Mouse (Mus musculus) lung, postnatal 10 days (tissue): ENCODE data around the gene Adssl1.
A peak's percentile ranks its signal among the peaks of the same experiment; 100 is the strongest.

Source experiments
- DNase-seq: peaks from one replicate; pipeline ENCODE4 v3.0.0; 2021

Gene Adssl1

DNA sequence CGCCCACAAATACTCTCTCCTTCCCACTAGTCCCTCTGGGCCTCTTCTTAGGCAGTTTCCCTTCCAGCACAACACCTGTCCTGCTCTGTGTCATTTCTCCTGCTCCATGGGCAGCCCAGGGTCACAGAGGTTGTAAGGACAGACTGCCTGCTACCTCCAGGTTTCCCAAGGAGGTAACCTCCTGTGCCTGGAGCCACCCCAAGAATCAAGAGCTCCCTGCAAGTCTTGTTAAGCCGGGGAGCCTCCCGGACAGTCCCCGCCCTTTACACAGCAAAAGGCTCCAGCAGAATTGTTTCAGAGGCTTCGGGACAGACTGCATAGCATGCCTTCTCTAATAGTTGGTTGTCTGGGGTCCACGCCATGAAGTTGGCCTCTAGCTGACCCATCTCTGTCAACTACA is 6.6 kb downstream of the Adssl1 start:
- DNase-seq, result no peak

DNA sequence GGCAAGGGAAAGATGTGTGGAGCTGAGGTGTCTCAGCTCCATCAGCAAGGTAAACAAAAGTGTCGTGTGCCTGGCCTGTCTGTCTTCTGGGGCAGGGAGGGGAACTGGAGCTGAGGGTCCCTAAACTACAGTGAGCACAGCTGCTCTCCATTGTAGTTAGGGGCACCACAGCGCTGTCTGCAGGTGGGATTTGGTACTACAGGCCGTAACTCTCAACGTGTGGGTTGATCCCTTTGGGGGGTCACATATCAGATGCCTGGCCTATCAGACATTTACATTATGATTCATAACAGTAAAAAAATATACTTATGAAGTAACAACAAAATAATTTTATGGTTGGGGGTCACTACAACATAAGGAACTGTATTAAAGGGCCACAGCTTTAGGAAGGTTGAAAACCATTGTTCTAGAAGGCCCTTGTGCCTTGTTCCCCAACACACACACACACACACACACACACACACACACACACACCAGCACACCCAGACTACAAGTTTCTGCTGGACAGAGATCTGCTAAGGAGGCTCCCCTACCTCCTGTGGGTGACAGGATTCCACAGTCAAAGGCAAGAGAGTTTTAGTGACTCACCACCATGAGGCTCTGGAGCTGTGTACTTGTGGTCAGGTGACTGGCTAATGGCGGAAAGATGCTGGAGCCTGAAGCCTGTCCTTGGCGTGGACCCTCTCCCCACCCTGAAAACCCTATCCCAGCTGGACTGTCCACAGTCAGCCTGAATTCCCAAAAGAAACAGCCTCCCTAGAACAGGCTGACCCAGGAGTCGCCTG is 7.4 kb downstream of the Adssl1 start:
- no peak for DNase-seq

DNA sequence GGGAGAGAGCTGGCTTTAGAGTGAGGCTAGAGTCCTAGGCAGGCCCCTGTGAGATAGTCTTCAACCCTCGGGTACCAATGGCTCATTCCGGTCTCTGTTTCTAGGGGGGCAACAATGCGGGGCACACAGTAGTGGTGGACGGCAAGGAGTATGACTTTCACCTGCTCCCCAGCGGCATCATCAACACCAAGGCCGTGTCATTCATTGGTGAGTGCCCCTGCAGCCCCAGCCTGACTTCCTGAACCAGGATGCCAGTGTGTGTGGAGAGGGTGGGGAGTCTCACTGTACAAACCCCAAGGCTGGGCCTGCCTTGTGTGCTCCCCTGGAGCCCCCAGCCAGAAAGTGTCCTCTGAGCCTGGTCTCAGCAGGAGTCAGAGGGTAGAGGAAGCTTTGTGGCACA is 8.4 kb downstream of the Adssl1 start:
- DNase-seq, result no peak

DNA sequence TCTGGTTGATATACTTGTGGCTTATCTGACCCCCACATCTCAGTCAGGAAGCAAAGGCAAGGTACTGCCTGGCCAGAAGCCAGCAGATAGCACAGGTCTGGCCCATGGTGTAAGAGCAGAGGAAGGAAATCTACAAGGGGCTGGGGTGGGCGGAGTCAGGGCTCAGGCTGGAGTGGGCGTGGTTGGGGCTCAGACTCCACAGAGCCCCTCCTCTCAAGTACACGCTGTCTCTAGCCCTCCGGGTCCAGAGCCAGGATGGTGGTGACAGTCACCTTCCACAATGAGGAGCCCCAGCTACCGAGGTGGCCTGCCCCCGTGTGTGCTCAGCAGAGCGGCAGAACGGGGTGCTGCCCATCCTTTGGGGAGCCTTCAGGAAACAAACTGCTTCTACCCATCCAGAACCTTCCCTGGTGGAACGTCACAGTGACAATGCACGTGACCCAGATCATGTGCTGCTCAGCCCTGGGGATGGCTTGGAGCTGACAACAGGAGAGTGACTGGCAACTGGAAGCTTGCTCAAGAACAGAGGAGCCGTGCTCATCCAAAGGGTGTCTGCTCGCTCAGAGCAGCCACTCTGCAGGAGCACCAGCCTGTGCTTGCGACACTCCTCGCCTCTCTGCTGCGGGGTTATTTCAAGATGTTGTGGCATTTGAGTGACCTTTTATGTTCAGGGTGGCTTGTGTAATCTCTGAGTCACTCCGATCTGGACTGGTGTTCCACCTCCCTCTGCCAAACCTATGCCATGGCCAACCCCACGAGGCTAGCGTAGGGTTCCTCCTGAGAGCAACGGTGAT is 9.3 kb downstream of the Adssl1 start:
- DNase-seq, result peak; percentile 83

DNA sequence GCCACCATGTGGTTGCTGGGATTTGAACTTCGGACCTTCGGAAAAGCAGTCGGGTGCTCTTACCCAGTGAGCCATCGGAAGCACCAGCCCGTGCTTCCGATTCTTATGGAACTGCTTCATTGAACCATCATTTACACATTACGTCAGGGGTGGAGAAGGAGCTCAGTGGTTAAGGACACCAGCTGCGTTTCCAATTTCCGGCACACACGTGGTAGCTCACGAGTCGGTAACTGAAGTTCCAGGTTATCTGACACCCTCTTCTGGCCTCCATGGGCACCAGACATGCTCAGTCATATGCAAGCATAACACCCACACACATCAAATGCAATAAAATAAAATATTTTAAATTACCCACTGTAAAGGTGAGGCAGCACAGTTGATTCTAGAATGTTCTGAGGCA is 10.2 kb downstream of the Adssl1 start:
- no peak for DNase-seq

DNA sequence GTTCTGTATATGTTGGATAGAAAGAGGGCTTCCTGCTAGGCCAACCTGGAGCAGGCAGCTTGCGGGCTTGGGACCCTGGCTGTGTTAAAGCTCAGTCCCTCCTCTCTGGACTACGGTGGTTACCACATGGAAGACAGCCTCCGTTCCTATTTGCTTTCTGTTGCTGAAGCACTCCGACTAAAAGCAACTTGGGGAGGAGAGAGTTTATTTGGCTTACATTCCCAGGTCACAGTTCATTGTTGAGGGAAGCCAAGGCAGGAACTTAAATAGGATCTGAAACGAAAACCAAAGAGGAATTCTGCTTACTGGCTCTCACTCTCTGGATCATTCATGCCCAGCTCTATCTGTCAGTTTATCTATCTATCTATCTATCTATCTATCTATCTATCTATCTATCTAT is 11.0 kb downstream of the Adssl1 start:
- DNase-seq, result no peak

DNA sequence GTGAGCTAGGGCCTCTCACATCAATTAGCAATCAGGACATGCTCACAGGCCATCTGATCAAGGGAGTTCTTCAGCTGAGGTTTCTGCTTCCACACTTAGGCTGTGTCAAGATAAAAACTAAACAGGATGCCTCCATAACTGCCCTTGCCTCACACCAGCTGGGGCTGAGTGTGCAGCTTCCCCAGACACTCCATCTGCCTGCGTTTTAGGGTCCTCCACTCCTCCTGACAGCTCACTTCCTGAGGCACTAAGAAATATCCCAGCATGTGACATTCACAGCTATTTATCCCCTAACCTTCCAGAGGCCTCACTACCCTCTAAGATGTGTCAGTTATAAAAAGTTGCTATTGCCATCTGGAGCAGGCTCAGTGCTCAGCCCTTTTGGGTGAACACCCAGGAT is 11.6 kb downstream of the Adssl1 start:
- DNase-seq, result no peak

DNA sequence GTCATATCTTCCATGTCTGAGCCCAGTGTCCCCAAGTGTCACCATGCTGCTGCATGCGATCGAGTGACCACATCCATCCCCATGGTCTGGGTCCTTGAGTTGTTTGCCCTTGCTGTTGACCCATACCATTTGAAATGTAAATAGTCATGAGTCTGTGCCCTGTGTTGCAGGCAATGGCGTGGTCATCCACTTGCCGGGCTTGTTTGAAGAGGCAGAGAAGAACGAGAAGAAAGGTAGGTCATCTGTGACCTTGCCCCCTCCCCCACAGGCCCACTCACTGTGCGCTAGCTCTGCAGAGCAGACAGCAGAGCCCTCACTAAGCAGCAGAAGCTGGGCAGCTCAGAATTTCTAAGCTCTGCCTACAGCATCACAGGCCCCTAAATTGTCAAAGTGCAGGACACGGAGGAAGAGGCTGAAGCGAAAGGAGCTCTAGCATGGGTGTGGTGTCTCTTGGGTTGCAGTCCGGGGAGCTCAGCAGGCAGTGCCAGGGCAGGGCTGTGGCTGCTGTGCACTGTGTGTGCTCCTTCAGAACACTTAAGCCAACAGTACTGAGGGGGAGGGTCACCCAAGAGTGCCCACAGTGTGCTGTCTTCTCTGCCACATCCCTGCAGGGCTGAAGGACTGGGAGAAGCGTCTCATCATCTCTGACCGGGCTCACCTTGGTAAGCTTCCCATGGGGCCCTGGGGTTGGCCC is 12.4 kb downstream of the Adssl1 start:
- DNase-seq, result no peak

DNA sequence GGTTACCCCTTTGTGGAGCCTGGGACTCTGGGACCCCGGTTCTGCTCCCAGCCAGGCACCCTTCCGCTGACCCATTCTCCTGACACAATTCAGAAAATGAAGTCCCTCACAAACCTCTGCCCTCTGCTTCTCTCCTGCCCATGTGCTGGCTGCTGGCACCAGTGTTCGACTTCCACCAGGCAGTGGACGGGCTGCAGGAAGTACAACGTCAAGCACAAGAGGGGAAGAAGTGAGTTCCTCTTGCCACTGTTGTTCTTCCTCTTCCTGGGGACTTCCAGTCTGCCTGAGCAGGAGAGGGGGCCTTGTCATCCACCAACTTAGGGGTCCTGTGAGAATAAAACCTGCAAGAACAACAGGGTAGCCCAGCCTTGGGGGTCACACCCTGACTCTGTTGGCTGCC is 13.1 kb downstream of the Adssl1 start:
- DNase-seq, result no peak

DNA sequence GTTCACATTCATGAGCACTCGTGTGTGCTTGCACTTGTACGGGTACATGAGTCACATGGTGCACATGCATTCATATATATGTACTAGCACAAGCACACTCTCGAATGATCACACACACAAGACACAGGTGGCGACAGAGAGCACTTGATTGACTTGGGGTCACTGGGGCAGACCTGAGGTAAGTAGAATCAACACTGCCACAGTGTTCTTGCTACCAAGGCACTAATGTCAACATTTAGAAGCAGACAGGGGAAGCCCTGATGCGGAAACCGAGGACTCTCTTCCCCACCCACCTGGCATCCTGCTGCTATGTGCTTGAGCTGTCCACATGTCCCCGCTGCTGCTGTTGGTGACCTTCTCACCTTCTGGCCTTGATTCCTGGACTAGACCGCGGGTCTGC is 13.8 kb downstream of the Adssl1 start:
- DNase-seq, result no peak

DNA sequence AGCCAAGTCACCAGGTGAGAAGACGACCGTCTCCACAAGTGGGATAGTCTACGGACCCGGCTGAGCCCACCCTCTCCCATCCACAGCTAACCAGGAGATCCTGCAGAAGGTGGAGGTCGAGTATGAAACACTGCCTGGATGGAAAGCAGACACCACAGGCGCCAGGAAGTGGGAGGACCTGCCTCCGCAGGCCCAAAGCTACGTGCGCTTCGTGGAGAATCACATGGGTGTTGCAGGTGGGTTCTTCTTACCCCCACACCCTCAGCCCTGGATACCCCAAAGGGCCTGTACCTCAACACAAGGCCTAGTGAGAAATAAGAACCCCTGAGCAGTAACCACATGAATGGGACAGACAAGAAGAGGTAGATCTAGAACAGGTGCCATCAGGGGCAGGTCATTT is 19.7 kb downstream of the Adssl1 start:
- no peak for DNase-seq

DNA sequence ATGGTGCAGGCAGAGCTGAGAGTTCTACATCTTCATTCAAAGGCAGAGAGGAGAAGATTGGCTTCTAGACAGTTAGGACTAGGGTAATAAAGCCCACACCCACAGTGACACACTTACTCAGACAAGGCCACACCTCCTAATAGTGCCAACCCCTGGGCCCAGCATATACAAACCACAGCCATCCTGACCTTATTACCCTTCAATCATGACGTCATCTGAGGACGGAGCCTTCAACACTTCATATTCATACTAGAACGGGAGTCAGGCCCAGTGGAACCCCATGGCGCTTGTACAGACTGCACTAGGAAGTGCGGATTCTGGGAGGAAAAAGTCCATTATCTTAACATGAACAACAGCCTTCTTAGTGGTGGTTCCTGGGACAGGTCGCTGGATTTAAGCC is 23.3 kb downstream of the Adssl1 start:
- no peak for DNase-seq

DNA sequence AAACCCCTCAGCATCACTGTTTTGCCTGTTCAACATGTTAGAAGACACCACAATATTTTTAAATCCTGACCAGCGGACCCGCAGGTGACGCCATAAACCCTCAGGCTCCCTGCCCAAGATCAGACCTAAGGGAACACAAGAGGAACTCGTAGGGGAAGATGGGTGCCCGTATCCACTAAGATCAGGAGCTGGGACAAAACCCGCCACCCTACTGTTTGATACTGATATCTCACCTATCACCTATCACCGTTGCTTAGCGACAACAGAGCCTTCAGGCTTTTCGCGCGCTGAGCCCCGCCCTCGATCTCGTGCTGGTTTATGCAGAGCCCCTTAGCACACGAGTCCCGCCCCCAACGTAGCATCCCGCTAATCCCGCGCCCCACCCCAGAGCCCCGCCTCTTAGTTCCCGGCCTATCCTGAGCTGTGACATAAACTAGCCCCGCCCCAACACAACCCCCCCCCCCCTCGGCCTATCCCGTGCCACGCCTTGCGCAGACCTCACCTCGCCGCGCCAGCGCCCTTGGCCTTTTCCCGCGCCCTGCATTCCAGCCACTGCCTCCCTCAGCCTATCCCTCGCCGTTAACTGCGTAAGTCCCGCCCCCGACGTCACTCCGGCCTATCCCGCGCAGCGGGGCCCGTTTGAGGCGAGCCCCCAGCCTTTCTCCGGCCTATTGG is 24.5 kb downstream of the Adssl1 start, which contains the start of gene Siva1:
Siva1 (plus strand) TSS at position 500 of the 675 bp plus-strand sequence.
- peak; percentile 100 for DNase-seq

DNA sequence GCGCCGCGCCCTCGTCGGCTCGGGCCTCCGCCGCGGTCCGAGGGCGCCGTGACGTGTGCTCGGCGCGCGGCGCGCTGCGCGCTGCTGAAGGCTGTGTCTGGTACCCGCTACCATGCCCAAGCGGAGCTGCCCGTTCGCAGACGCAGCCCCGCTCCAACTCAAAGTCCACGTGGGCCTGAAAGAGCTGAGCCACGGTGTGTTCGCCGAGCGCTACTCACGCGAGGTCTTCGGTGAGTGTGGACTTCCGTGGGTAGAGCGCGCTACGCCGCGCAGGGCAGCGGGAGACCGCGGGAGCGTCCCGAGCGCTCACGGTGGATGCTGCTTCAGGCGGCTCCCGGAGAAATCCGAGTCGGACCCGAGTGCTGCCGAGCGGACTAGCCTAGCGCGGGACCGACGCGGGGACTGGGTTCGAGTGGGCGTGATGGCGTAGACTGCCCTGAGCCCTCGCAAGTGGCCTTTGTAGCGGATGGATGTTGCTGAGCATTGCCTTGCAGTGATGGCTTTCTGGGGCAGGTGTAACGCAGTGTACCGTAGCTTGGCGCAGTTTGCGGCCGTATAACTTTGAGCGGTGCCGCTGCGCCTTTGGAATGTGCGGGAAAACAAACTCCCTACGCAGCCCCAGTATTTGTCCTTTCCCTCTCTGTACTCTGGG is 25.1 kb downstream of the Adssl1 start:
- DNase-seq, result peak; percentile 53

DNA sequence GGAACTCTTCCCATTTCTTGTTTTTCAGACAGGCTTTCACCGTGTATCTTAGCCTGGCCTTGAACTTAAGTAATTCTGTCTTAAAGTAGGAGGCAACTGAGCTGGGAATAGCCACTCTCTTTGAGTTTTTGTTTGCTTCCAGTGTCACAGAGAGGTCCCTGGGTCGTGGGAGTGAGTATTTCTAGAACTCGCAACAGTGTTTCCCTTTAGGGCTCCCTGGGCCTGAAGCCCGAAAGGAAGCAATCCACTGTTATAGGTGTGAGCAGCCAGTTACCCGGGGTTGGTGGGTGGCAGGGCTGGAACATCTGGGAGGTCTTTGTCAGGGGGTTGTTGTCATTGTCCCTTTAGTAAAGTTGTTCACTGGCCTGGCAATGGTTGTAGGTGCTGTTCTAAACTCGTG is 26.3 kb downstream of the Adssl1 start:
- DNase-seq, result no peak

DNA sequence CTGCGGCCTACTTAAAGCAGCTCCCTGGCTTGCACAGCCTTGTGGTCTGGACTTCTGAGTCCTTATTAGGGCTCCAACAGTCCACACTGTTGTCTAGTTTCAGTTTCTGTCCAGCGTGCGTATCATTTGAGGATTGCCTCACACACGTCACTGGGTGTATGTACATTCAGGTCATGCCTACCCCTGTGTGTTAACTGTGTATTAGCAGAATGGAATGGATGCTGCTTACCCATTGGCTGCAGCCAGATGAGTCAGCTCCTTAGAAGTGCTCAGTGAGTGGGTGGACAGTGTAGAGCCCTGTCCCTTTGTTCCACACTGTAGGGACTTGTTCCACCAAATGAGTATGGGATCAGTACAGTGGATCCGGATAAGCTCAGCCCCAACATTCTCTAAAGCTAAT is 28.2 kb downstream of the Adssl1 start:
- no peak for DNase-seq

DNA sequence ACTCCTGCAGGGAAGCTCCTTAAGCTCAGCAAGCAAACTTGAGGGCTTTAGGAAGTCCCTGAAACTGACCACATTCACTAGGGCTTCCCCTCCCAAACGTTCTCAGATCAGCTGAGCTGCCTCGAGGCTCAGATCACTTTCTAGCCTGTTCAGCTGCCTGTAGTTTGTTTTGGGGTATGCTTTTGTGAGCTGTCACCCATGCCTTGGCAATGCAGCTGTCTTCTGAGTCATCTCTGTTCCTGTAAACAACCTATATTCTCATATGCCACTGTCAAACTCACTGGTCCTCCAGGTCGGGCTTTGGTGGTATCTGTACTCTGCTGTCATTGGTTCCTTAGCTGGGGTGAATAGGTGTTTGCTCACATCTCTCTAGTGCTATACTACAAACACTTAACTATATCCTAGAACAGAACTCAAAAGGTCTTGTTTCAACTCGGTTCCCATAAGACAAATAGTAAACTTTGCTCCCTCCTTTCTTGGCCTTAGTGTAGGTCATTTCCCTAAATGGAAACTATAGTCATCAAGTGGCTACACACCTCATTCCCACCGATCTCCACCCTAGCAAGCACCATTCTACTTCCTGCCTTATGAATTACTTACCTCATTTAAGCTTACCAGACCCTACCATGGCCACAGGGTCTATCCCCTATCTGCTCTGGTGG is 32.1 kb downstream of the Adssl1 start:
- no peak for DNase-seq

DNA sequence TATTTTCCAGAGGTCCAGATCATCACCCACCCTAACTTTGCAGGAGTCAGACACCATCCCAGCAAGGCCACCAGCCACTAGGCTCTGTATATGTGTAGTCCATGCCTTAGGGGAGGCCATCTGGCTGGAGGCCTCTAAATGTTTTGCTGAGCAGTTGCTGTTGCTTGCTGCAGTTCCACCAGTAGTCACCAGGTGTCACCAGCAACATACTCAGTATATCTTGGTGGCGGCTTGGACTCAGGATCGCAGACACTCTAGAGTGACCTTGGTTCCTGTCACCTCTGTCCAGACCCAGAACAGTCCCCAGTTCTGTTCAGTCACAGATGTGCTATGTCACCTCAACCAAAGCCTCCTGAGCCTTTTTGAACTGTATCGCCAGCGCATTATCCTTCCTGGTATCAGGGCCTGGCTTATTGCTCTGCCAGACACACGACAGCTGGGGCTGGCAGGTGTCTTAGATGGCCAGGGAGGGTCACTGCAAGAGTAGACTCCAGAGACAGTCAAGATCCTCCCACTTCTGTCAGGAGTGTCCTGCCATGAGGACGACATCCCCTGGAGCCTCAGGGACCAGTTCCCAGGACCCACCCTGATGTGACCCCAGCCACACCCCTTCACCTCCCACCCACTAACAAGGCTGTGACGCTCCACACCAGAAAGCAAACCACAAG is 33.4 kb downstream of the Adssl1 start:
- DNase-seq, result peak; percentile 93

DNA sequence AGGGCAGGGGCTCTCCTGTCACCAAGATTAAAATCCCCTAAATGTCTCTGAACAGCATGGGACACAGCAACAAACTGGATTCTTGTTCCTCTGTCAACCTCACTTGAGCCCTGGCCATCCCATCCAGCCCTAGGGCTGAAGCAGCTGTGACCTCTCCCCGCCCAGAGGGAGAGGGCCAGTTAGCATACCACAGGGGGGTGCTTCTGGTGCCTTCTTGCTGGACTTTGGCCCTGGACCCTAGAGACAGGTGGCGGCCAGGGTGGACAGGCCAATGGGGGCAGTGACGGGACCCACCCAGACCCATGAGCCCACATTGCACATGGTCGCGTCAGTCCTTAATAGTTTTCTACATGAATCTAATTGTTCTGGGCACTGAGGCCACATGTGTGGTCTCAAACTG is 34.2 kb downstream of the Adssl1 start:
- no peak for DNase-seq

DNA sequence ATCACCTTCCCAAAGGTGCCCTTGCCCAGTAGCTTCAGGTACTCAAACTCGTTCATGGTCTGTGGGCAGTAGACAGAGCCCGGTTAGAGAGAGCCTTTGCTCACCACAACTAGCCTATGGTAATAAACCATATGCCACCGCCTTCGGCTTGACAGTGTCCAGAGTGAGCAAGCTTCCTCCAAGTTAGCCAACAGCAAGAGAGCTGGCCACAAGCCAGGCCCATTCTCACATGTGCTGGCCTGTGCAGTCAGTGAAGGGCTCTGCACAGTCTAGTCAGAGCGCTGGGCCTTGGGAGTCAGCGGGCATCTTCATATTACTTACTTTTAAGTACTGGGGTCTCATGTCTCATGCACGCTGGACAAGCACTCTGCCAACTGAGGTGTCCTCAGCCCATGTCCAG is 38.8 kb downstream of the Adssl1 start:
- peak; percentile 55 for DNase-seq

DNA sequence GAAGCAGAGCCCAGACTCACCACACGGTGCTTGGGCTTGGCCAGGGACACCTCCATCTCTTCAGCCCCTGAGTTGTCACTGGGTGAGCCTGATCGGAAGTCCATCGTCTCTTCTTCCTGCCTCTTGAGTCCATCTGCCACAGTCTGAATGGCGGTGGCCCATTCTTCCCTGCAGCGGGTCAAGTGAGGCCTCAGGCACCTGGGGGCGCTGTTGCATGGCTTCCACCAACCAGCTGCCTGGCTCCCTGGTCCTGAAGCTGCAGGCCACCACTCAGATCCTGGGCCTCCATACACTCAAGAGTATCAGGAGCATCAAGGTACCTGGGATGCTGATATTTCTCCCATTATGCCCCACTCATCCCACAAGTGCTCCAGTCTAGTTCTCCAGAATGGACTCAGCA is 39.3 kb downstream of the Adssl1 start:
- DNase-seq, result peak; percentile 85
